Mouse (Mus musculus) MEL (cell line): Measurements from ENCODE around the gene St6gal1. TPM values are rescaled to one million over a fixed set of nuclear protein-coding genes. Genes with fewer than 3 reads are reported as not detected.

Experiments used
- DNase-seq: peaks from one replicate; pipeline ENCODE4 v3.0.0; 2011; ENCODE audit warnings: low read depth, low spot score
- H3K27ac ChIP-seq: 2 replicates; pipeline ENCODE4 v1.5.1; 2012; ENCODE audit warnings: low read depth, mild to moderate bottlenecking, control low read depth, low read length, moderate library complexity; ENCODE audit not compliant: control insufficient read depth
- H3K27me3 ChIP-seq, 2 experiments: fragments of 150-350 bp in 1 of 2; sonication (generic) in 1 of 2; 2 replicates each; pipeline ENCODE4 v1.6.1; 2012; ENCODE audit warnings: low read length in 2 of 2, mild to moderate bottlenecking in 2 of 2, improper control_type of control experiment in 1 of 2, moderate library complexity in 1 of 2; ENCODE audit not compliant: insufficient read depth in 2 of 2, control insufficient read depth in 1 of 2
- H3K36me3 ChIP-seq, 2 experiments: 2 replicates each; pipeline ENCODE4 v1.6.1; 2012 to 2014; ENCODE audit warnings: low read length in 2 of 2, improper control_type of control experiment in 1 of 2, inconsistent platforms in 1 of 2, mild to moderate bottlenecking in 1 of 2; ENCODE audit not compliant: insufficient read depth in 2 of 2, control insufficient read depth in 1 of 2
- H3K4me1 ChIP-seq, 2 experiments: fragments of 150-350 bp in 1 of 2; sonication (generic) in 1 of 2; 2 replicates each; pipeline ENCODE4 v1.6.1; 2012; ENCODE audit warnings: low read length in 2 of 2, improper control_type of control experiment in 1 of 2, mild to moderate bottlenecking in 1 of 2; ENCODE audit not compliant: insufficient read depth in 2 of 2, control insufficient read depth in 1 of 2
- H3K4me3 ChIP-seq, 2 experiments: fragments of 150-350 bp in 1 of 2; sonication (generic) in 1 of 2; 2 replicates each; pipeline ENCODE4 v1.5.1; 2012; ENCODE audit warnings: low read depth in 2 of 2, low read length in 2 of 2, mild to moderate bottlenecking in 2 of 2, moderate library complexity in 2 of 2, control low read depth in 1 of 2, improper control_type of control experiment in 1 of 2; ENCODE audit not compliant: control insufficient read depth in 1 of 2, insufficient read depth in 1 of 2
- H3K79me2 ChIP-seq: 2 replicates; pipeline ENCODE4 v1.6.1; 2012; ENCODE audit warnings: mild to moderate bottlenecking, low read length, moderate library complexity; ENCODE audit not compliant: control insufficient read depth, poor library complexity, insufficient read depth
- H3K9ac ChIP-seq: 2 replicates; pipeline ENCODE4 v1.6.1; 2012; ENCODE audit warnings: low read depth, mild to moderate bottlenecking, control low read depth, low read length, moderate library complexity; ENCODE audit not compliant: control insufficient read depth, poor library complexity, severe bottlenecking
- H3K9me3 ChIP-seq: fragments of 150-350 bp; sonication (generic); replicated peaks from 2 replicates; pipeline ENCODE4 v1.6.1; 2012; ENCODE audit warnings: mild to moderate bottlenecking, low read length, improper control_type of control experiment, moderate library complexity; ENCODE audit not compliant: insufficient read depth
- BHLHE40 ChIP-seq: IDR thresholded peaks from 2 replicates; pipeline ENCODE4 v1.6.1; 2012; ENCODE audit warnings: low read depth, mild to moderate bottlenecking, inconsistent platforms, low read length, improper control_type of control experiment, borderline replicate concordance
- CHD1 ChIP-seq: IDR thresholded peaks from 2 replicates; pipeline ENCODE4 v1.6.1; 2012; ENCODE audit warnings: low read depth, mild to moderate bottlenecking, inconsistent platforms, low read length, improper control_type of control experiment
- CHD2 ChIP-seq: IDR thresholded peaks from 2 replicates; pipeline ENCODE4 v1.6.1; 2011; ENCODE audit warnings: low read length, improper control_type of control experiment
- CTCF ChIP-seq, 3 experiments: IDR thresholded peaks in 2 of 3; conservative IDR thresholded peaks in 1 of 3; 2 replicates each; pipeline ENCODE4 v1.5.1; 2011 to 2012; ENCODE audit warnings: low read length in 3 of 3, low read depth in 2 of 3, mild to moderate bottlenecking in 2 of 3, improper control_type of control experiment in 1 of 3, inconsistent platforms in 1 of 3, mixed read lengths in 1 of 3, moderate library complexity in 1 of 3; ENCODE audit not compliant: control insufficient read depth in 1 of 3, insufficient read depth in 1 of 3, poor library complexity in 1 of 3, severe bottlenecking in 1 of 3
- E2F4 ChIP-seq: IDR thresholded peaks from 2 replicates; pipeline ENCODE4 v1.6.1; 2011; ENCODE audit warnings: low read depth, low read length, improper control_type of control experiment, borderline replicate concordance
- EP300 ChIP-seq, 2 experiments: IDR thresholded peaks; 2 replicates each; pipeline ENCODE4 v1.6.1; 2011; ENCODE audit warnings: improper control_type of control experiment in 2 of 2, low read length in 2 of 2, low read depth in 1 of 2, mild to moderate bottlenecking in 1 of 2
- ETS1 ChIP-seq: IDR thresholded peaks from 2 replicates; pipeline ENCODE4 v1.6.1; 2012; ENCODE audit warnings: low read depth, mild to moderate bottlenecking, inconsistent platforms, low read length, improper control_type of control experiment, moderate library complexity
- GATA1 ChIP-seq: IDR thresholded peaks from 2 replicates; pipeline ENCODE4 v1.6.1; 2011; ENCODE audit warnings: low read depth, low read length, improper control_type of control experiment
- MAFK ChIP-seq: IDR thresholded peaks from 2 replicates; pipeline ENCODE4 v1.6.1; 2011; ENCODE audit warnings: low read depth, mild to moderate bottlenecking, low read length, improper control_type of control experiment, borderline replicate concordance
- MXI1 ChIP-seq: IDR thresholded peaks from 2 replicates; pipeline ENCODE4 v1.6.1; 2011; ENCODE audit warnings: mild to moderate bottlenecking, low read depth, low read length, improper control_type of control experiment
- MYB ChIP-seq: IDR thresholded peaks from 2 replicates; pipeline ENCODE4 v1.6.1; 2011; ENCODE audit warnings: mild to moderate bottlenecking, low read depth, low read length, improper control_type of control experiment
- NELFE ChIP-seq: IDR thresholded peaks from 2 replicates; pipeline ENCODE4 v1.6.1; 2011; ENCODE audit warnings: low read depth, low read length, improper control_type of control experiment
- POLR2A ChIP-seq, 2 experiments: IDR thresholded peaks; 2 replicates each; pipeline ENCODE4 v1.6.1; 2011 to 2012; ENCODE audit warnings: low read length in 2 of 2, mild to moderate bottlenecking in 2 of 2, control low read depth in 1 of 2, improper control_type of control experiment in 1 of 2, low read depth in 1 of 2, moderate library complexity in 1 of 2; ENCODE audit not compliant: control insufficient read depth in 1 of 2, insufficient read depth in 1 of 2, poor library complexity in 1 of 2
- RAD21 ChIP-seq: IDR thresholded peaks from 2 replicates; pipeline ENCODE4 v1.6.1; 2011; ENCODE audit warnings: mild to moderate bottlenecking, low read depth, low read length, improper control_type of control experiment
- RCOR1 ChIP-seq: IDR thresholded peaks from 2 replicates; pipeline ENCODE4 v1.6.1; 2012; ENCODE audit warnings: low read depth, mild to moderate bottlenecking, inconsistent platforms, low read length, improper control_type of control experiment
- SIN3A ChIP-seq: IDR thresholded peaks from 2 replicates; pipeline ENCODE4 v1.6.1; 2012; ENCODE audit warnings: low read length, improper control_type of control experiment, inconsistent platforms
- SMC3 ChIP-seq: IDR thresholded peaks from 2 replicates; pipeline ENCODE4 v1.6.1; 2011; ENCODE audit warnings: low read depth, low read length, improper control_type of control experiment
- TAL1 ChIP-seq: IDR thresholded peaks from 2 replicates; pipeline ENCODE4 v1.6.1; 2012; ENCODE audit warnings: mild to moderate bottlenecking, inconsistent platforms, low read length, moderate library complexity, mixed read lengths
- TBP ChIP-seq: IDR thresholded peaks from 2 replicates; pipeline ENCODE4 v1.8.0; 2011; ENCODE audit warnings: low read depth, low read length, improper control_type of control experiment
- UBTF ChIP-seq: IDR thresholded peaks from 2 replicates; pipeline ENCODE4 v1.6.1; 2012; ENCODE audit warnings: low read depth, mild to moderate bottlenecking, inconsistent platforms, low read length, improper control_type of control experiment, moderate library complexity, borderline replicate concordance; ENCODE audit not compliant: insufficient read depth
- USF1 ChIP-seq: IDR thresholded peaks from 2 replicates; pipeline ENCODE4 v1.6.1; 2014; ENCODE audit warnings: low read depth, mild to moderate bottlenecking, inconsistent platforms, low read length, improper control_type of control experiment, moderate library complexity
- ZC3H11A ChIP-seq: IDR thresholded peaks from 2 replicates; pipeline ENCODE4 v1.6.1; 2012; ENCODE audit warnings: low read depth, mild to moderate bottlenecking, inconsistent platforms, low read length, improper control_type of control experiment
- ZKSCAN1 ChIP-seq: IDR thresholded peaks from 2 replicates; pipeline ENCODE4 v1.6.1; 2012; ENCODE audit warnings: low read depth, mild to moderate bottlenecking, inconsistent platforms, low read length, improper control_type of control experiment, moderate library complexity
- ZMIZ1 ChIP-seq: IDR thresholded peaks from 2 replicates; pipeline ENCODE4 v1.6.1; 2012; ENCODE audit warnings: low read depth, mild to moderate bottlenecking, inconsistent platforms, low read length, improper control_type of control experiment, moderate library complexity
- ZNF384 ChIP-seq: IDR thresholded peaks from 2 replicates; pipeline ENCODE4 v1.6.1; 2012; ENCODE audit warnings: low read depth, mild to moderate bottlenecking, inconsistent platforms, low read length, improper control_type of control experiment
- polyA plus RNA-seq, 2 experiments: library from polyadenylated mRNA; stranded (reverse) in 1 of 2; unstranded in 1 of 2; fragments of >175 nt in 1 of 2; fragments of >200 nt in 1 of 2; gene quantifications; 2 replicates each; pipeline versions ENCODE4 v1.2.1 to v1.2.4; 2012; ENCODE audit warnings: low replicate concordance in 2 of 2, low read depth in 1 of 2; ENCODE audit not compliant: insufficient read length in 2 of 2, insufficient read depth in 1 of 2, missing spikeins in 1 of 2
- total RNA-seq: library from RNA; depleted of rRNA; stranded (reverse); fragments of 300-350 nt; gene quantifications from 2 replicates; pipeline ENCODE4 v1.2.3, GENCODE M21; 2012

St6gal1 gene
- total and polyA plus RNA-seq, 3 experiments: not detected

- Histone ChIP-seq H3K9me3 (no peaks in the 10 kb centered on the region), H3K79me2 (no peaks in the 10 kb centered on the region)
- TF ChIP-seq SIN3A: no peak
- TF ChIP-seq ZMIZ1: no peak
- no peak for TF ChIP-seq USF1
- TF ChIP-seq EP300 (IDR thresholded peaks at IDR 0.05; ENCODE audit: low read depth in 1 of 2, low read length in 2 of 2): no peak
- no peak for TF ChIP-seq CTCF (IDR thresholded peaks at IDR 0.05 in 2 of 3, conservative IDR thresholded peaks at IDR 0.05 in 1 of 3; ENCODE audit: control insufficient read depth in 1 of 3, insufficient read depth in 1 of 3, low read depth in 2 of 3, low read length in 3 of 3, poor library complexity in 1 of 3, severe bottlenecking in 1 of 3)
- no peak for TF ChIP-seq MXI1
- TF ChIP-seq RCOR1: no peak
- TF ChIP-seq RAD21: no peak
- no peak for TF ChIP-seq ETS1
- TF ChIP-seq CHD1: no peak
- no peak for TF ChIP-seq MAFK
- TF ChIP-seq BHLHE40: no peak
- no peak for TF ChIP-seq TAL1
- TF ChIP-seq ZC3H11A: no peak
- no peak for TF ChIP-seq ZNF384
- no peak for TF ChIP-seq ZKSCAN1
- TF ChIP-seq CHD2: no peak
- TF ChIP-seq, all 39 proteins: peak for 0
- Histone ChIP-seq H3K27me3 (no peaks in the 10 kb centered on the region), H3K27ac (no peak overlapping the region), H3K9ac (no peak overlapping the region), H3K4me1 (no peaks in the 10 kb centered on the region), H3K4me3 (no peak overlapping the region), H3K36me3 (no peaks in the 10 kb centered on the region)
- no peak for DNase-seq
Observed at GRCm38 (mm10) chr16:23288103-23288502, 63.6 kb downstream of the St6gal1 start.

- Histone ChIP-seq H3K9me3 (no peaks in the 10 kb centered on the region), H3K27ac (no peak overlapping the region), H3K36me3 (no peaks in the 10 kb centered on the region), H3K27me3 (no peaks in the 10 kb centered on the region; a peak in 1 of 4 replicates), H3K4me1 (no peaks in the 10 kb centered on the region), H3K4me3 (no peak overlapping the region), H3K79me2 (no peaks in the 10 kb centered on the region), H3K9ac (no peak overlapping the region)
- TF ChIP-seq POLR2A (IDR thresholded peaks at IDR 0.05; ENCODE audit: control insufficient read depth in 1 of 2, insufficient read depth in 1 of 2, low read depth in 1 of 2, low read length in 2 of 2, poor library complexity in 1 of 2): no peak
- no peak for TF ChIP-seq ZKSCAN1
- no peak for TF ChIP-seq NELFE
- TF ChIP-seq ZMIZ1: no peak
- no peak for TF ChIP-seq E2F4
- no peak for TF ChIP-seq CTCF (IDR thresholded peaks at IDR 0.05 in 2 of 3, conservative IDR thresholded peaks at IDR 0.05 in 1 of 3; ENCODE audit: control insufficient read depth in 1 of 3, insufficient read depth in 1 of 3, low read depth in 2 of 3, low read length in 3 of 3, poor library complexity in 1 of 3, severe bottlenecking in 1 of 3)
- no peak for TF ChIP-seq UBTF
- no peak for TF ChIP-seq TBP
- TF ChIP-seq MYB: no peak
- TF ChIP-seq RAD21: no peak
- TF ChIP-seq RCOR1: no peak
- no peak for TF ChIP-seq GATA1
- TF ChIP-seq ZNF384: no peak
- TF ChIP-seq SMC3: no peak
- no peak for TF ChIP-seq CHD1
- TF ChIP-seq ETS1: no peak
- DNase-seq: no peak
Observed at GRCm38 (mm10) chr16:23289424-23289823, 64.9 kb downstream of the St6gal1 start.
